Mouse (Mus musculus): Measurements from ENCODE around the gene Hbq1a.

DNA sequence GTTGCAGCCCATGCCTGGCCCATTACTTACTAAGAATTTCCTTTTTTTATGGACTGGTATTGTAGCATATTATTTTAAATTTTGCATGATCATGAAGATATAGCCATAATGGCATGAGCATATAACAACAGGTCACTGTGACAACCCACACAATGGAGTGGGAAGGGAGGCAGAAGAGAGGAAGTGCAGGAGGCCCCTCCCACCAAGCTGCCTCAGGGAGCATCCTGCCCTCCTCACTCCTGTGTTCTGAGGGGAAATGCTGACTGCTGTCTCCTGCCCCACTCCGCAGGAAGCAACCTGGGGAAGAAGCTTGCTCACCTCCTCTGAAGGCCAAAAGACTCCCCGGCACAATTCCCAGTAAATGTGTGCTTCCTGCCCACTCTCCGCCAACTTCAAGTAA is 10.1 kb downstream of the Hbq1a start:
- TF ChIP-seq CTCF (IDR thresholded peaks at IDR 0.05; ENCODE audit: low read depth) (no peak), EP300 (IDR thresholded peaks at IDR 0.05; ENCODE audit: low read depth) (no peak)

Data from heart, postnatal 0 days (tissue).